Mouse (Mus musculus) spleen, adult 2 months (tissue): ENCODE data around the gene Hils1.

Experiments
- CTCF ChIP-seq: fragments of 200-500 bp; IDR thresholded peaks from 2 replicates; pipeline ENCODE4 v1.5.1; 2011; ENCODE audit warnings: mild to moderate bottlenecking, inconsistent platforms; ENCODE audit not compliant: insufficient read depth, insufficient read length, insufficient replicate concordance; ENCODE audit errors: extremely low read depth
- POLR2A ChIP-seq: fragments of 200-500 bp; IDR thresholded peaks from 2 replicates; pipeline ENCODE4 v1.6.1; 2011; ENCODE audit warnings: low read depth, low read length, inconsistent platforms

GRCm38 (mm10) chr11:94979462-94980179 is 12.2 kb downstream of the Hils1 start:
- TF ChIP-seq CTCF, result no peak
- no peak for TF ChIP-seq POLR2A
